Mouse (Mus musculus) megakaryocyte, embryonic 14.5 days (primary cell): ENCODE measurements around the gene Dmxl2.

Experiments used
- FLI1 ChIP-seq: IDR thresholded peaks from 2 replicates; pipeline ENCODE4 v1.6.1; 2012; ENCODE audit warnings: low read length, inconsistent platforms, mixed read lengths
- GATA1 ChIP-seq: IDR thresholded peaks from 3 replicates; pipeline ENCODE4 v1.6.1; 2012; ENCODE audit warnings: mixed read lengths, low read length, inconsistent platforms, borderline replicate concordance

DNA sequence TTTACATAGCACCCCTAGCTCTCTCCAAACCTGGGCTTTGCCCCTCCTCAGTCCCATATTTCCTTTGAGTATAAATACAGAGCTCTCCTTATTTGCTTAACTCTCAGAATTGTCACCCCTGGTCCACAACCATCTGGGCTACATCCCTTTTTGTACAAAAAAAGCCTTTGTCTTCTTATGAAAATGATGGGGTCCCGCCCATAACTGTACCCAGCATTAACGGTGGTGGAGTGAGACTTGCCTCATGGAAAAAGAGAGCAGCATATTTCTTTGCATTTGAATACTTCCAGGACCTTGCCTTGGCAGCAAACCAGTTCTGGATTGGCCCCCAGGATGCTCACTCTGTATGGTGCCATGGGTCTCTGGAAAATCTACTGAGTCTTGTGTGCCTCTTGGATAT is 28.5 kb upstream of the Dmxl2 start:
- no peak for TF ChIP-seq GATA1
- no peak for TF ChIP-seq FLI1
